Mouse (Mus musculus) hindbrain, embryonic 10.5 days (tissue): ENCODE data around the gene Srrm4. TPM values are rescaled to one million over a fixed set of nuclear protein-coding genes. Genes with fewer than 3 reads are reported as not detected.

ENCODE experiments used
- DNase-seq: peaks from one replicate; pipeline ENCODE4 v3.0.0-alpha.2; 2017; ENCODE audit warnings: low spot score
- H3K27ac ChIP-seq: fragments of 300-500 bp; sonication (generic); 2 replicates; pipeline ENCODE4 v1.5.1; 2016; ENCODE audit warnings: mild to moderate bottlenecking, moderate library complexity
- H3K27me3 ChIP-seq: fragments of 300-500 bp; sonication (generic); 2 replicates; pipeline ENCODE4 v1.6.1; 2016; ENCODE audit warnings: mild to moderate bottlenecking; ENCODE audit not compliant: poor library complexity, insufficient read depth, severe bottlenecking
- H3K36me3 ChIP-seq: fragments of 300-500 bp; sonication (generic); 2 replicates; pipeline ENCODE4 v1.6.1; 2016; ENCODE audit warnings: mild to moderate bottlenecking, moderate library complexity
- H3K4me1 ChIP-seq: fragments of 300-500 bp; sonication (generic); replicated peaks from 2 replicates; pipeline ENCODE4 v1.6.1; 2016; ENCODE audit warnings: mild to moderate bottlenecking
- H3K4me3 ChIP-seq: fragments of 300-500 bp; sonication (generic); 2 replicates; pipeline ENCODE4 v1.5.1; 2016; ENCODE audit warnings: mild to moderate bottlenecking, moderate library complexity
- H3K9me3 ChIP-seq: fragments of 300-500 bp; sonication (generic); 2 replicates; pipeline ENCODE4 v1.6.1; 2016; ENCODE audit warnings: mild to moderate bottlenecking, moderate library complexity
- WGBS: fragments of 180-500 bp; shearing (Covaris S2); methylation state at CpG from one replicate; pipeline ENCODE4 v1.1.7; 2016; 5-methylcytosine and 5-hydroxymethylcytosine counted together
- polyA plus RNA-seq: library from polyadenylated mRNA; unstranded; fragments of >200 nt; fragmentation: Nextera tagmentation; extraction: Ambion mirVana; gene quantifications from 2 replicates; pipeline ENCODE4 v1.2.1, GENCODE M21; 2016

The Srrm4 gene
- polyA plus RNA-seq, 1 experiment from 2014 or later: 20.3 TPM

GRCm38 (mm10) chr5:116476006-116476405 is 115.6 kb downstream of the Srrm4 start:
- DNase-seq: peak; percentile 51
- Histone ChIP-seq H3K4me3 (no peak overlapping the region), H3K36me3 (peaks cover 59% of the 10 kb centered on the region), H3K9me3 (no peaks in the 10 kb centered on the region), H3K4me1 (0 out of 2 replicates have a peak, but pooled peaks cover 5% of the 10 kb centered on the region), H3K27ac (no peak overlapping the region), H3K27me3 (no peaks in the 10 kb centered on the region)
- WGBS: 15% methylated on average over 15 of the region's 15 CpGs

- peaks cover 53% of the 10 kb centered on the region for H3K36me3 ChIP-seq
- H3K27ac ChIP-seq: no peak overlapping the region
- peak; percentile 31 for DNase-seq
- 57% methylated on average over 11 of the region's 11 CpGs for whole genome bisulfite sequencing
- H3K27me3 ChIP-seq: no peaks in the 10 kb centered on the region
- H3K4me3 ChIP-seq: no peak overlapping the region
- peaks cover 9% of the 10 kb centered on the region for H3K9me3 ChIP-seq
- H3K4me1 ChIP-seq: peaks cover 19% of the 10 kb centered on the region
Measured at GRCm38 (mm10) chr5:116461354-116462042, 130.1 kb downstream of the Srrm4 start.

GRCm38 (mm10) chr5:116459970-116460369 is 131.6 kb downstream of the Srrm4 start:
- Histone ChIP-seq H3K27ac (no peak overlapping the region), H3K4me1 (peaks cover 20% of the 10 kb centered on the region)
- 69% methylated on average over 2 of the region's 2 CpGs for WGBS

GRCm38 (mm10) chr5:116457791-116458190 is 133.8 kb downstream of the Srrm4 start:
- no peak for DNase-seq
- Histone ChIP-seq H3K27ac (no peak overlapping the region), H3K4me1 (peaks cover 26% of the 10 kb centered on the region), H3K4me3 (no peak overlapping the region), H3K9me3 (no peaks in the 10 kb centered on the region), H3K36me3 (peaks cover 34% of the 10 kb centered on the region), H3K27me3 (peaks cover 10% of the 10 kb centered on the region)
- WGBS: 80% methylated on average over 7 of the region's 7 CpGs

More at GRCm38 (mm10) chr5:116459970-116460369, 131.6 kb downstream of the Srrm4 start:
- peaks cover 3% of the 10 kb centered on the region; the same call in 1 of the 2 replicates for H3K27me3 ChIP-seq
- H3K36me3 ChIP-seq: peaks cover 45% of the 10 kb centered on the region
- DNase-seq: no peak
- no peaks in the 10 kb centered on the region for H3K9me3 ChIP-seq
- H3K4me3 ChIP-seq: no peak overlapping the region

- Histone ChIP-seq H3K9me3 (no peaks in the 10 kb centered on the region), H3K27ac (no peak overlapping the region), H3K4me3 (no peak overlapping the region), H3K27me3 (peaks cover 10% of the 10 kb centered on the region), H3K36me3 (peaks cover 40% of the 10 kb centered on the region), H3K4me1 (peaks cover 26% of the 10 kb centered on the region)
- WGBS: 37% methylated on average over 10 of the region's 10 CpGs
- no peak for DNase-seq
Measured at GRCm38 (mm10) chr5:116456796-116457515, 134.7 kb downstream of the Srrm4 start.

GRCm38 (mm10) chr5:116453401-116453851 is 138.2 kb downstream of the Srrm4 start:
- H3K4me3 ChIP-seq: peak overlapping the region; percentile 42
- WGBS: 3% methylated on average over 27 of the region's 27 CpGs
- no peak overlapping the region for H3K27ac ChIP-seq
- peaks cover 50% of the 10 kb centered on the region for H3K36me3 ChIP-seq
- H3K4me1 ChIP-seq: peaks cover 25% of the 10 kb centered on the region
- no peaks in the 10 kb centered on the region for H3K9me3 ChIP-seq
- peak; percentile 72 for DNase-seq
- H3K27me3 ChIP-seq: peaks cover 30% of the 10 kb centered on the region

GRCm38 (mm10) chr5:116450901-116451300 is 140.7 kb downstream of the Srrm4 start:
- no peak for DNase-seq
- WGBS: 89% methylated on average over 8 of the region's 8 CpGs
- Histone ChIP-seq H3K4me1 (peaks cover 34% of the 10 kb centered on the region), H3K27me3 (peaks cover 52% of the 10 kb centered on the region), H3K9me3 (no peaks in the 10 kb centered on the region), H3K36me3 (peaks cover 57% of the 10 kb centered on the region), H3K27ac (no peak overlapping the region), H3K4me3 (no peak overlapping the region)

GRCm38 (mm10) chr5:116449522-116450225 is 141.9 kb downstream of the Srrm4 start:
- H3K4me1 ChIP-seq: peaks cover 41% of the 10 kb centered on the region
- WGBS: 63% methylated on average over 8 of the region's 8 CpGs
- H3K27ac ChIP-seq: no peak overlapping the region
- H3K36me3 ChIP-seq: peaks cover 62% of the 10 kb centered on the region
- no peak for DNase-seq
- H3K27me3 ChIP-seq: peaks cover 50% of the 10 kb centered on the region
- H3K4me3 ChIP-seq: no peak overlapping the region
- no peaks in the 10 kb centered on the region for H3K9me3 ChIP-seq

GRCm38 (mm10) chr5:116448409-116449191 is 143.0 kb downstream of the Srrm4 start:
- no peak for DNase-seq

GRCm38 (mm10) chr5:116447821-116448350 is 143.7 kb downstream of the Srrm4 start:
- H3K4me3 ChIP-seq: no peak overlapping the region
- H3K27ac ChIP-seq: no peak overlapping the region
- H3K27me3 ChIP-seq: peaks cover 59% of the 10 kb centered on the region
- H3K4me1 ChIP-seq: peaks cover 40% of the 10 kb centered on the region
- no peaks in the 10 kb centered on the region for H3K9me3 ChIP-seq
- whole genome bisulfite sequencing: 43% methylated on average over 11 of the region's 11 CpGs
- no peak for DNase-seq
- peaks cover 73% of the 10 kb centered on the region for H3K36me3 ChIP-seq

More at GRCm38 (mm10) chr5:116448409-116449191, 143.0 kb downstream of the Srrm4 start:
- Histone ChIP-seq H3K36me3 (peaks cover 71% of the 10 kb centered on the region), H3K27ac (no peak overlapping the region), H3K9me3 (no peaks in the 10 kb centered on the region), H3K4me3 (no peak overlapping the region), H3K27me3 (peaks cover 56% of the 10 kb centered on the region), H3K4me1 (peaks cover 45% of the 10 kb centered on the region)
- WGBS: 12% methylated on average over 11 of the region's 11 CpGs

GRCm38 (mm10) chr5:116446552-116446951 is 145.1 kb downstream of the Srrm4 start:
- WGBS: 42% methylated on average over 23 of the region's 23 CpGs
- Histone ChIP-seq H3K4me1 (peaks cover 40% of the 10 kb centered on the region), H3K36me3 (peaks cover 73% of the 10 kb centered on the region), H3K27ac (no peak overlapping the region), H3K9me3 (no peaks in the 10 kb centered on the region), H3K4me3 (no peak overlapping the region), H3K27me3 (peaks cover 59% of the 10 kb centered on the region)
- no peak for DNase-seq
